Mouse (Mus musculus) stomach, embryonic 16.5 days (tissue): Measurements from ENCODE around the gene Tulp2. TPM values are rescaled to one million over a fixed set of nuclear protein-coding genes. Genes with fewer than 3 reads are reported as not detected.
A peak's percentile ranks its signal among the peaks of the same experiment; 100 is the strongest.
"Not testable (repeated sequence)": the region's sequence is repeated elsewhere in the genome, so short reads cannot be mapped to it uniquely, and the experiment has no call there.

ENCODE experiments used
- ATAC-seq: fragments of 200-750 bp; cut with Nextera tagmentation; 2 replicates; pipeline ENCODE4 v1.8.0; 2017; ENCODE audit warnings: moderate number of reproducible peaks, moderate TSS enrichment; ENCODE audit not compliant: insufficient read depth, low FRiP score
- H3K27ac ChIP-seq: fragments of 300-500 bp; sonication (generic); 2 replicates; pipeline ENCODE4 v1.5.1; 2014; ENCODE audit warnings: low read length
- H3K27me3 ChIP-seq: fragments of 300-500 bp; sonication (generic); 2 replicates; pipeline ENCODE4 v1.6.1; 2014; ENCODE audit warnings: low read length, control low read depth, mixed read lengths; ENCODE audit not compliant: control insufficient read depth, insufficient read depth
- H3K36me3 ChIP-seq: fragments of 300-500 bp; sonication (generic); 2 replicates; pipeline ENCODE4 v1.6.1; 2014; ENCODE audit warnings: low read length; ENCODE audit not compliant: control insufficient read depth, insufficient read depth
- H3K4me1 ChIP-seq: fragments of 300-500 bp; sonication (generic); 2 replicates; pipeline ENCODE4 v1.6.1; 2014; ENCODE audit warnings: low read length, control low read depth, mixed read lengths; ENCODE audit not compliant: control insufficient read depth, insufficient read depth
- H3K4me2 ChIP-seq: fragments of 300-500 bp; sonication (generic); 2 replicates; pipeline ENCODE4 v1.6.1; 2014; ENCODE audit warnings: low read depth, low read length, mixed read lengths
- H3K4me3 ChIP-seq: fragments of 300-500 bp; sonication (generic); replicated peaks from 2 replicates; pipeline ENCODE4 v1.5.1; 2014; ENCODE audit warnings: mild to moderate bottlenecking, low read length
- H3K9ac ChIP-seq: fragments of 300-500 bp; sonication (generic); 2 replicates; pipeline ENCODE4 v1.6.1; 2014; ENCODE audit warnings: low read length
- H3K9me3 ChIP-seq: fragments of 300-500 bp; sonication (generic); replicated peaks from 2 replicates; pipeline ENCODE4 v1.6.1; 2016; ENCODE audit warnings: low read length, control low read depth; ENCODE audit not compliant: control insufficient read depth
- WGBS: fragments of 180-500 bp; shearing (Covaris S2); extraction: QIAGEN DNeasy Blood & Tissue Kit; methylation state at CpG from one replicate; pipeline ENCODE4 v1.1.7; 2014; 5-methylcytosine and 5-hydroxymethylcytosine counted together
- polyA plus RNA-seq: library from polyadenylated mRNA; unstranded; fragments of >200 nt; fragmentation: Nextera tagmentation; extraction: Ambion mirVana; gene quantifications from 2 replicates; pipeline ENCODE4 v1.2.1, GENCODE M21; 2015

The Tulp2 gene
- polyA plus RNA-seq, 1 experiment from 2014 or later = 1.5 TPM

GRCm38 (mm10) chr7:45527169-45527568, 45.5 kb downstream of the Tulp2 start:
- 0 out of 2 replicates have a peak, but pooled peaks cover 11% of the 10 kb centered on the region for H3K36me3 ChIP-seq
- H3K9me3 ChIP-seq, ATAC-seq, H3K4me3 ChIP-seq, H3K9ac ChIP-seq, H3K4me2 ChIP-seq, H3K27me3 ChIP-seq: not testable (repeated sequence)
- H3K27ac ChIP-seq = 0 out of 2 replicates have a peak overlapping the region, but pooled peaks have one; percentile 94
- WGBS = 88% methylated on average over 6 of the region's 6 CpGs
- H3K4me1 ChIP-seq = peaks cover 42% of the 10 kb centered on the region

GRCm38 (mm10) chr7:45529461-45529860, 47.8 kb downstream of the Tulp2 start:
- H3K27me3 ChIP-seq = no peaks in the 10 kb centered on the region
- H3K9me3 ChIP-seq = no peaks in the 10 kb centered on the region
- no peak for ATAC-seq
- no peak overlapping the region for H3K4me3 ChIP-seq
- 11% methylated on average over 6 of the region's 6 CpGs for WGBS
- peak overlapping the region; percentile 31; the same call in 1 of the 2 replicates for H3K9ac ChIP-seq
- no peaks in the 10 kb centered on the region for H3K36me3 ChIP-seq
- H3K4me1 ChIP-seq = peaks cover 24% of the 10 kb centered on the region
- H3K27ac ChIP-seq = peak overlapping the region; percentile 36; the same call in 1 of the 2 replicates
- no peak overlapping the region for H3K4me2 ChIP-seq

GRCm38 (mm10) chr7:45530643-45531042, 49.0 kb downstream of the Tulp2 start:
- Histone ChIP-seq H3K27me3 (no peaks in the 10 kb centered on the region), H3K27ac (peak overlapping the region; percentile 43), H3K4me3 (no peak overlapping the region), H3K4me2 (peak overlapping the region; percentile 31), H3K9me3 (no peaks in the 10 kb centered on the region), H3K4me1 (peaks cover 13% of the 10 kb centered on the region), H3K36me3 (no peaks in the 10 kb centered on the region), H3K9ac (no peak overlapping the region; the same call in 1 of the 2 replicates)
- ATAC-seq = no peak
- WGBS = 36% methylated on average over 2 of the region's 2 CpGs

GRCm38 (mm10) chr7:45535676-45536075, 54.0 kb downstream of the Tulp2 start:
- Histone ChIP-seq H3K9me3 (no peaks in the 10 kb centered on the region), H3K27ac (no peak overlapping the region), H3K36me3 (no peaks in the 10 kb centered on the region), H3K9ac (no peak overlapping the region), H3K4me3 (no peak overlapping the region), H3K4me2 (no peak overlapping the region), H3K27me3 (no peaks in the 10 kb centered on the region), H3K4me1 (peaks cover 5% of the 10 kb centered on the region; the same call in 1 of the 2 replicates)
- ATAC-seq = no peak
- WGBS = 62% methylated on average over 1 of the region's 1 CpGs

DNA sequence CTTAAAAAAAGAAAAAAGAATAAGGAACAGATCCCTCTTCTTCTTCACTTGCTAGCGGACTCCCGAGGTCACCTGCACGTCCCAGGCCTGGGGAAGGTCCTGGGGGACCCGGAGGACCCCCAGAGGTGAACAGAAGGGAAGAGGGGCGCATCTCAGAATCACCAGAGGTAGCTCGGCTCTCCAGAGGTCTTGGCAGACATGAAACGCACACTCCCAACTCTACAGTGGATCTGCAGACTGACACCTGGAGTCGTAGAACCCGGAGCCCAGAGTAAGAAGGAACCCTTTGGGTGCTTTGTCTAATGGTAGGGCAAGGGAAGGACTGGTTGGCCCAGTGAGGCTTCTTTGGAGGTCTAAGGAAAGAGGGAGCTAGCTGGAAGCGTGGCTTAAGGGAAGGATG, 55.9 kb downstream of the Tulp2 start:
- peak overlapping the region; percentile 77 for H3K9ac ChIP-seq
- H3K27ac ChIP-seq = no peak overlapping the region
- 86% methylated on average over 10 of the region's 10 CpGs for WGBS
- no peaks in the 10 kb centered on the region for H3K9me3 ChIP-seq
- no peaks in the 10 kb centered on the region for H3K36me3 ChIP-seq
- H3K27me3 ChIP-seq = no peaks in the 10 kb centered on the region
- ATAC-seq = no peak
- H3K4me2 ChIP-seq = peak overlapping the region; percentile 87
- peak overlapping the region; percentile 59 for H3K4me3 ChIP-seq
- 0 out of 2 replicates have a peak, but pooled peaks cover 5% of the 10 kb centered on the region for H3K4me1 ChIP-seq

GRCm38 (mm10) chr7:45538163-45539041, 56.7 kb downstream of the Tulp2 start:
- H3K4me3 ChIP-seq = peak overlapping the region; percentile 59
- H3K9ac ChIP-seq = peak overlapping the region; percentile 77
- H3K9me3 ChIP-seq = no peaks in the 10 kb centered on the region
- H3K4me1 ChIP-seq = 0 out of 2 replicates have a peak, but pooled peaks cover 5% of the 10 kb centered on the region
- H3K27me3 ChIP-seq = no peaks in the 10 kb centered on the region
- H3K36me3 ChIP-seq = no peaks in the 10 kb centered on the region
- H3K27ac ChIP-seq = no peak overlapping the region; the same call in 1 of the 2 replicates
- ATAC-seq = peak; percentile 77
- 2% methylated on average over 29 of the region's 29 CpGs for WGBS
- peak overlapping the region; percentile 87 for H3K4me2 ChIP-seq

DNA sequence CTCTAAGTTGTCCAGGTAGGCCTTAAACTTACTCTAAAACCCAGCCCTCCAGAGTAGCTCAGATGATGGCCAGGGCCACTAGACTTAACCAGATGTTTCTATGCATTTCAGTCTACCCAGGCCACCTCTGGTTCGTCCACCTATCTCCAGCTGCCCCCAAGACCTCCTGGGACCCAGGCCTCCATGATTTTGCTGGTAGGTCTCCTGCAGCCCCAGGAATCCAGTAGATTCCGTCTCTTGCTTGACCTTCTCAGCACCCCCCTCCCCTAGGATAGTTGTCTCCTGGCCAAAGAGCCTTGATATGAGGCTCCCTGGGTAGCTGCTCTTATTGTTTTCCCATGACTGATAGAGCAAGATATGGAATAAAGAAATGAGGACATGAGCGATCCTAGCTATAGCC, 57.4 kb downstream of the Tulp2 start:
- ATAC-seq = no peak
- H3K4me3 ChIP-seq = no peak overlapping the region
- no peak overlapping the region for H3K27ac ChIP-seq
- H3K4me2 ChIP-seq = no peak overlapping the region
- 0 out of 2 replicates have a peak, but pooled peaks cover 5% of the 10 kb centered on the region for H3K4me1 ChIP-seq
- WGBS = 76% methylated on average over 3 of the region's 3 CpGs
- no peaks in the 10 kb centered on the region for H3K27me3 ChIP-seq
- H3K36me3 ChIP-seq = no peaks in the 10 kb centered on the region
- H3K9ac ChIP-seq = no peak overlapping the region
- no peaks in the 10 kb centered on the region for H3K9me3 ChIP-seq

- Histone ChIP-seq H3K4me2 (no peak overlapping the region), H3K36me3 (no peaks in the 10 kb centered on the region), H3K9me3 (no peaks in the 10 kb centered on the region), H3K9ac (no peak overlapping the region), H3K27ac (no peak overlapping the region), H3K4me1 (0 out of 2 replicates have a peak, but pooled peaks cover 5% of the 10 kb centered on the region), H3K27me3 (no peaks in the 10 kb centered on the region), H3K4me3 (no peak overlapping the region)
- 53% methylated on average over 2 of the region's 2 CpGs for WGBS
- no peak for ATAC-seq
These were observed 58.5 kb downstream of the Tulp2 start for GRCm38 (mm10) chr7:45540213-45540612.

DNA sequence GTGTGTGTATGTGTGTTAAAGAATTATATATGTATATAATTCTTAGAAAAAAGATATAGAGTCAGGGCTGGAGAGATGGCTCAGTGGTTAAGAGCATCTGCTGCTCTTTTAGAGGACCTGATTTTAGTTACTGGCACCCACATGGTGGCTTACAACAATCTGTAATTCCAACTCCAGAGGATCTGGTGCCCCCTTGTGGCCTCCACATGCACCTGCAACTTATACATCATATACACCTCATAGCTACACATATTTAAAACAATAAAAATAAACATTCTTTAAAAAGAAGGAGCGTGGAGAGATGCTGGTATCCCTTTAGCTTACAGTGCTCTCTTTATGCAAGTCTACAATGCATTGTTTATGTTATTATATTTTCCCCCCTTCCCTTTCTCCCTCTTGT, 62.8 kb downstream of the Tulp2 start:
- ATAC-seq = no peak
- Histone ChIP-seq H3K36me3 (no peaks in the 10 kb centered on the region), H3K9me3 (no peaks in the 10 kb centered on the region), H3K27me3 (no peaks in the 10 kb centered on the region), H3K9ac (no peak overlapping the region), H3K4me1 (no peaks in the 10 kb centered on the region), H3K27ac (no peak overlapping the region), H3K4me3 (no peak overlapping the region), H3K4me2 (no peak overlapping the region)
- 83% methylated on average over 1 of the region's 1 CpGs for WGBS
